Mouse (Mus musculus) thymus, adult 2 months (tissue): ENCODE measurements around the gene Fanca. TPM values are rescaled to one million over a fixed set of nuclear protein-coding genes. Genes with fewer than 3 reads are reported as not detected.

ENCODE experiments used
- DNase-seq: peaks from one replicate; pipeline ENCODE4 v3.0.0; 2021
- H3K27ac ChIP-seq: fragments of 200-500 bp; 2 replicates; pipeline ENCODE4 v1.5.1; 2012; ENCODE audit warnings: low read length, control low read depth; ENCODE audit not compliant: control insufficient read depth, insufficient read depth
- H3K27me3 ChIP-seq: fragments of 200-500 bp; 2 replicates; pipeline ENCODE4 v1.6.1; 2012; ENCODE audit warnings: mild to moderate bottlenecking, low read length, moderate library complexity, mixed read lengths; ENCODE audit not compliant: control insufficient read depth, insufficient read depth
- H3K36me3 ChIP-seq: fragments of 200-500 bp; 2 replicates; pipeline ENCODE4 v1.6.1; 2012; ENCODE audit warnings: mild to moderate bottlenecking, low read length, moderate library complexity; ENCODE audit not compliant: control insufficient read depth, insufficient read depth
- H3K4me1 ChIP-seq: fragments of 200-500 bp; replicated peaks from 2 replicates; pipeline ENCODE4 v1.6.1; 2012; ENCODE audit warnings: low read length; ENCODE audit not compliant: control insufficient read depth, insufficient read depth
- H3K4me3 ChIP-seq: fragments of 200-500 bp; 2 replicates; pipeline ENCODE4 v1.5.1; 2012; ENCODE audit warnings: mild to moderate bottlenecking, low read length, control low read depth, moderate library complexity; ENCODE audit not compliant: control insufficient read depth, insufficient read depth
- CTCF ChIP-seq: fragments of 200-500 bp; IDR thresholded peaks from 2 replicates; pipeline ENCODE4 v1.5.1; 2012; ENCODE audit warnings: mild to moderate bottlenecking, control low read depth, low read length, moderate library complexity, borderline replicate concordance; ENCODE audit not compliant: control insufficient read depth, poor library complexity, insufficient read depth; ENCODE audit errors: extremely low read depth
- POLR2A ChIP-seq: fragments of 200-500 bp; IDR thresholded peaks from 2 replicates; pipeline ENCODE4 v1.6.1; 2012; ENCODE audit warnings: mild to moderate bottlenecking, low read length, control low read depth, moderate library complexity; ENCODE audit not compliant: control insufficient read depth, poor library complexity, insufficient read depth; ENCODE audit errors: extremely low read depth
- WGBS: fragments of 180-500 bp; shearing (Covaris S2); methylation state at CpG from one replicate; pipeline ENCODE4 v1.1.7; 2018; 5-methylcytosine and 5-hydroxymethylcytosine counted together
- polyA plus RNA-seq: library from polyadenylated mRNA; depleted of rRNA; stranded (reverse); fragments of >200 nt; gene quantifications from 2 replicates; pipeline ENCODE4 v1.2.3, GENCODE M21; 2012

The Fanca gene
- polyA plus RNA-seq, 1 experiment: 84.5 TPM

DNA sequence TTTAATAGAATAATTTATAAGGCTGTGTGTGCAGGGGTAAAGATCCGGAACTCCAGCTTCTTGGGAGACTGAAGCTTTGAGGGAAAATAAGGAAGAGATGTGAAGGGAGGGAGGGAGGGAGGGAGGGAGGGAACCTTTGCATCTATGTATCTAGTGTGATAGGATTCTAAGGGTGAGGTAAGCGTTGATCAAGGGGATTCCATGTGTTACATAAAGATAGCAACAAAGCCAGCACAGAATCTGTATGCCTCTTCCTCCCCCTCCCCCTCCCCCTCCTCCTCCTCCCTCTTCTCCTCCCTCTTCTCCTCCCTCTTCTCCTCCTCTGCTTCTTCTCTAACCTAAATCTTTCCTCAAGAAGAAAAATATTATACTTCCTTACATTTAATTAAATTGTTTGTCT is 28.9 kb upstream of the Fanca start:
- 0 out of 2 replicates have a peak, but pooled peaks cover 4% of the 10 kb centered on the region for H3K4me1 ChIP-seq
- no peak for DNase-seq
- TF ChIP-seq POLR2A (no peak), CTCF (no peak)
- WGBS: 94% methylated on average over 2 of the region's 2 CpGs
- no peaks in the 10 kb centered on the region for H3K27me3 ChIP-seq
- no peak overlapping the region for H3K27ac ChIP-seq
- H3K4me3 ChIP-seq: no peak overlapping the region
- H3K36me3 ChIP-seq: no peaks in the 10 kb centered on the region

DNA sequence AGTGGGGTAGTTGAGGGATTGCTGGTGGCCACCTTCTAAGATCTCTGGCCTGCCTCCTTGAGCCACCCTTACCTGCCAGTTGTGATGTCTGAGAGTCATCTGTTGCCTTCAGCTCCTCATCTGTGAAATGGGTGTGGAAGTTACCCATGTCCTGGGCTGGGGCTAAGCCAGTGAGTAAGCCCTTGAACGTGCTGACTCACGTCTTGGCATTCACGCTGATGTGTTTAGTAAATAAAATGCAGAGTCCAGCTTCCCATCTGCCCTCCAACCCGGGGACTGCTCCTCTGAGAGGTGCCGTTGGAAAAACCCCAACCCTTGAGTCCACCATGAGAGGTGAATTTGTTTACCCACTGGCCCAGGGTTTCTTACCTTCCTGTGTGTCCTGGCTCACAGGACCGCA is 27.5 kb upstream of the Fanca start:
- Histone ChIP-seq H3K27ac (no peak overlapping the region), H3K27me3 (no peaks in the 10 kb centered on the region), H3K4me1 (peaks cover 11% of the 10 kb centered on the region), H3K36me3 (no peaks in the 10 kb centered on the region), H3K4me3 (no peak overlapping the region)
- no peak for DNase-seq
- no peak for TF ChIP-seq CTCF
- TF ChIP-seq POLR2A: no peak
- 92% methylated on average over 6 of the region's 6 CpGs for WGBS

DNA sequence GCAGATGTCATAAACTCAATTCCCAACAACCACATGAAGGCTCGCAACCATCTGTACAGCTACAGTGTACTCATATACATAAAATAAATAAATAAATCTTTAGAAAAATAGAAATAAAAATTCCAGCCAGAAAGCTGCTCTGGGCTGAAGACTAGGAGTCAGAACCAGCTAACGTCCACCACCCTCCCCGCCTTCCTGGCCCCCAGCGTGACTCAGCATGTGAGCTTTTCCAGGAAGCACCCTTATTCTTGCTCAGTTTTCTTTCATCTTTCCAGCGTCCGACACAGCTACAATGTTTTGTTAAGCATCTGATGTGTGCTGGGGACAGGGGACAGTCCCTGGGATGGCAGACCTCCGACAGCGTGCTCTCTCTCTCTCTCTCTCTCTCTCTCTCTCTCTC is 26.8 kb upstream of the Fanca start:
- WGBS: 81% methylated on average over 8 of the region's 8 CpGs
- TF ChIP-seq POLR2A (no peak), CTCF (no peak)

DNA sequence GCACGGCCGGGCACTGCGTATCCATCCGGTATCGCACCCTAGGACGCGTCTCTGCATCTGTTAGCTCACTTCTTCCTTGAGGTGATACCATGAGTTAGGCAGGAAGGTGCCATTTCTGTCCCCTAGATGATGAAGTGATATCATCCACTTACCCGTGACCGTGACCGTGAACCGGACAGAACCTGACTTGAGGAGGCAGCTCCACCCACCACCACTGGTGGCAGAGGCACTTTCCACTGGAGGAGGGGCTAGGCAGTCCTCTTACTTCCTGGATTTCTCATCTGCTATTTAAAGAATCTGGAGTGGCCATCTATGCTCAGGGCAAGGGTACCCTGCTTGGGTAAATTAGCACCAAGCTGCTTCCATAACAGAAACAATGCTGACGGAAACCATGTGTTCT is 25.0 kb upstream of the Fanca start:
- Histone ChIP-seq H3K4me3 (no peak overlapping the region), H3K36me3 (no peaks in the 10 kb centered on the region), H3K27ac (no peak overlapping the region), H3K4me1 (peaks cover 11% of the 10 kb centered on the region), H3K27me3 (no peaks in the 10 kb centered on the region)
- no peak for DNase-seq
- TF ChIP-seq POLR2A (no peak), CTCF (no peak)
- WGBS: 84% methylated on average over 12 of the region's 12 CpGs

More for the DNA sequence above, 26.8 kb upstream of the Fanca start:
- Histone ChIP-seq H3K27ac (no peak overlapping the region), H3K4me1 (peaks cover 11% of the 10 kb centered on the region), H3K36me3 (no peaks in the 10 kb centered on the region), H3K27me3 (no peaks in the 10 kb centered on the region), H3K4me3 (no peak overlapping the region)
- DNase-seq: no peak

DNA sequence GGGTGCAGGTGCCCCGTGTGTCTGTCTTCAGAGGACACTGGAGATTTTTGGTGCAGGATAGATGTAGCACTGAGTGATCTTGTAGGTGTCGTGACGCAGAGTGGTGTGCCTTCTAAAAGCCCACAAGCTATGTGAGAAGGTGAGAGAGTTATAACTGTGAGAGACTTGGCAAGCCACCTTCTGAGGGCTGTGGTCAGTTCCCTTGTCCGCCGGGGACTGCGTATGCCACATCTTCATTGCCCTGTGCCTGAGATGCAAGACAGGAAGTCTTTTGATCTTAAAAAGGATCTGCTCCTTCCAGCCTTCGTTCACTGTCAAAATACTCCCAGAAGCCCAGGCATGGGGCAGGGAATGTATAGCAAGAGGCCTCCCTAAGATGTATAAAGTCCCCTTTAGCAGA is 24.5 kb upstream of the Fanca start:
- TF ChIP-seq POLR2A (no peak), CTCF (no peak)
- peaks cover 11% of the 10 kb centered on the region for H3K4me1 ChIP-seq
- H3K27me3 ChIP-seq: no peaks in the 10 kb centered on the region
- no peak overlapping the region for H3K4me3 ChIP-seq
- H3K27ac ChIP-seq: no peak overlapping the region
- no peaks in the 10 kb centered on the region for H3K36me3 ChIP-seq
- 11% methylated on average over 7 of the region's 7 CpGs for WGBS
- no peak for DNase-seq

DNA sequence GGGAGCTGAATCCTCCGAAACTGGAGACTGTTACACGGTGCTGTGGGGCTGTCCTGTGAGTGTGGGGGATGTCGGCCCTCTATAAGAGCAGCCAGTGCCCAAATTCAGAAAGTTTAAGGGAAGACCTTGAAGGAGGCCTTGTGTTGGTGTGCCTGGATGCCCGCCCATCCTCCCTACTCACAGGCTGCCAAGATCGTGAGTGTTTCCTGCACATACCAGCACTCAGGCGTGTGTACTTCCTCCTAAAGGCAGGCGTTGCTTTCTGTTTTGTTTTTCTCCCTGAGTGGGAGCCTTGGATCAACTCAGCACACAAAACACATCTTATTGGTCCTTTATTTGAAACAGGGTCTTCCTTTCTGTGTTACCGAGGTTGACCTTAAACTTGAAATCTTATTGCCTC is 23.9 kb upstream of the Fanca start:
- H3K27ac ChIP-seq: no peak overlapping the region
- peaks cover 11% of the 10 kb centered on the region for H3K4me1 ChIP-seq
- WGBS: 37% methylated on average over 8 of the region's 8 CpGs
- no peaks in the 10 kb centered on the region for H3K36me3 ChIP-seq
- H3K27me3 ChIP-seq: no peaks in the 10 kb centered on the region
- TF ChIP-seq POLR2A (no peak), CTCF (no peak)
- DNase-seq: no peak
- no peak overlapping the region for H3K4me3 ChIP-seq
